Mouse (Mus musculus) CH12.LX (cell line): ENCODE measurements around the gene Gstp2. TPM values are rescaled to one million over a fixed set of nuclear protein-coding genes. Genes with fewer than 3 reads are reported as not detected.

Experiments used
- DNase-seq: peaks from one replicate; pipeline ENCODE4 v3.0.0-alpha.2; 2013; ENCODE audit errors: extremely low read depth
- H3K27ac ChIP-seq: 2 replicates; pipeline ENCODE4 v1.5.1; 2012; ENCODE audit warnings: low read depth, mild to moderate bottlenecking, control low read depth, moderate library complexity; ENCODE audit not compliant: insufficient read depth
- H3K27me3 ChIP-seq: replicated peaks from 2 replicates; pipeline ENCODE3; 2012; ENCODE audit warnings: inconsistent platforms
- H3K36me3 ChIP-seq, 2 experiments: replicated peaks in 1 of 2; 2 replicates each; pipeline versions ENCODE3 to v1.6.1; 2012; ENCODE audit warnings: inconsistent platforms in 1 of 2, low read length in 1 of 2, mild to moderate bottlenecking in 1 of 2, mixed read lengths in 1 of 2, moderate library complexity in 1 of 2; ENCODE audit not compliant: control insufficient read depth in 1 of 2, insufficient read depth in 1 of 2
- H3K4me1 ChIP-seq, 2 experiments: 2 replicates each; pipeline ENCODE4 v1.6.1; 2012; ENCODE audit warnings: inconsistent platforms in 1 of 2, moderate library complexity in 1 of 2; ENCODE audit not compliant: insufficient read depth in 2 of 2, control insufficient read depth in 1 of 2
- H3K4me2 ChIP-seq: 2 replicates; pipeline ENCODE4 v1.6.1; 2012; ENCODE audit warnings: low read depth, mild to moderate bottlenecking, control low read depth; ENCODE audit not compliant: poor library complexity, insufficient read depth, severe bottlenecking
- H3K4me3 ChIP-seq, 3 experiments: fragments of 150-350 bp in 1 of 3; sonication (generic) in 1 of 3; replicated peaks in 1 of 3; 2 replicates each; pipeline versions ENCODE3 to v1.5.1; 2011 to 2012; ENCODE audit warnings: low read depth in 2 of 3, low read length in 2 of 3, mild to moderate bottlenecking in 2 of 3, moderate library complexity in 2 of 3, control low read depth in 1 of 3, improper control_type of control experiment in 1 of 3, inconsistent platforms in 1 of 3, mixed read lengths in 1 of 3; ENCODE audit not compliant: poor library complexity in 1 of 3
- H3K79me2 ChIP-seq: replicated peaks from 2 replicates; pipeline ENCODE4 v1.6.1; 2012; ENCODE audit warnings: mild to moderate bottlenecking, moderate library complexity; ENCODE audit not compliant: control insufficient read depth, poor library complexity, insufficient read depth, severe bottlenecking; ENCODE audit errors: extremely low read depth
- H3K9ac ChIP-seq: 2 replicates; pipeline ENCODE4 v1.6.1; 2012; ENCODE audit warnings: low read depth, mild to moderate bottlenecking, control low read depth, moderate library complexity; ENCODE audit not compliant: insufficient read depth
- H3K9me3 ChIP-seq: replicated peaks from 2 replicates; pipeline ENCODE3; 2012; ENCODE audit warnings: low read length, inconsistent platforms, mixed read lengths
- BHLHE40 ChIP-seq: IDR thresholded peaks from 2 replicates; pipeline ENCODE4 v1.6.1; 2011; ENCODE audit warnings: mild to moderate bottlenecking, low read depth, low read length, improper control_type of control experiment
- CHD2 ChIP-seq: IDR thresholded peaks from 2 replicates; pipeline ENCODE4 v1.6.1; 2011; ENCODE audit warnings: low read length, improper control_type of control experiment
- CTCF ChIP-seq, 2 experiments: IDR thresholded peaks in 1 of 2; conservative IDR thresholded peaks in 1 of 2; 2 replicates each; pipeline ENCODE4 v1.5.1; 2011 to 2012; ENCODE audit warnings: low read depth in 2 of 2, low read length in 2 of 2, improper control_type of control experiment in 1 of 2, inconsistent platforms in 1 of 2, mild to moderate bottlenecking in 1 of 2, moderate library complexity in 1 of 2
- E2F4 ChIP-seq: IDR thresholded peaks from 2 replicates; pipeline ENCODE4 v1.6.1; 2011; ENCODE audit warnings: low read depth, low read length, improper control_type of control experiment; ENCODE audit not compliant: insufficient replicate concordance
- PAX5 ChIP-seq: IDR thresholded peaks from 2 replicates; pipeline ENCODE4 v1.6.1; 2012; ENCODE audit warnings: low read length, inconsistent platforms, mixed read lengths
- POLR2A ChIP-seq: IDR thresholded peaks from 2 replicates; pipeline ENCODE4 v1.6.1; 2011; ENCODE audit warnings: low read depth, mild to moderate bottlenecking, improper control_type of control experiment, low read length
- RAD21 ChIP-seq: IDR thresholded peaks from 2 replicates; pipeline ENCODE4 v1.6.1; 2011; ENCODE audit warnings: low read depth, mild to moderate bottlenecking, low read length, improper control_type of control experiment, moderate library complexity
- SMC3 ChIP-seq: IDR thresholded peaks from 2 replicates; pipeline ENCODE4 v1.6.1; 2011; ENCODE audit warnings: low read depth, low read length, improper control_type of control experiment
- USF1 ChIP-seq: IDR thresholded peaks from 2 replicates; pipeline ENCODE4 v1.6.1; 2014; ENCODE audit warnings: low read depth, mild to moderate bottlenecking, inconsistent platforms, low read length, improper control_type of control experiment
- ZKSCAN1 ChIP-seq: IDR thresholded peaks from 2 replicates; pipeline ENCODE4 v1.6.1; 2012; ENCODE audit warnings: low read depth, inconsistent platforms, low read length, improper control_type of control experiment, borderline replicate concordance
- dilution Hi-C: fragments of 300-500 bp; cut with MboI; formaldehyde crosslinking; loops from 2 replicates; pipeline ENCODE4 v1.14.3; 2020; ENCODE audit warnings: low sequenced_read_pairs; ENCODE audit not compliant: extremely low pct_unique_long_range_greater_than_20kb, extremely low pct_ligation_motif_present
- in situ Hi-C: fragments of 300-500 bp; cut with MboI; formaldehyde crosslinking; loops from 3 replicates; pipeline ENCODE4 v1.14.3; 2019; ENCODE audit warnings: low sequenced_read_pairs, low pct_ligation_motif_present, low pct_unique_long_range_greater_than_20kb, mixed read lengths
- polyA plus RNA-seq: library from polyadenylated mRNA; unstranded; fragments of >175 nt; gene quantifications from 2 replicates; pipeline ENCODE4 v1.2.1, GENCODE M21; 2012; ENCODE audit warnings: low read depth; ENCODE audit not compliant: insufficient read length
- total RNA-seq, 2 experiments: library from RNA; depleted of rRNA; stranded (reverse); fragments of 300-350 nt in 1 of 2; fragments of >200 nt in 1 of 2; gene quantifications; 2 replicates each; pipeline ENCODE4 v1.2.3; 2012 to 2014

Gene Gstp2
- total and polyA plus RNA-seq, 3 experiments, result 1.4 to 21.1 TPM; not detected in 1

DNA sequence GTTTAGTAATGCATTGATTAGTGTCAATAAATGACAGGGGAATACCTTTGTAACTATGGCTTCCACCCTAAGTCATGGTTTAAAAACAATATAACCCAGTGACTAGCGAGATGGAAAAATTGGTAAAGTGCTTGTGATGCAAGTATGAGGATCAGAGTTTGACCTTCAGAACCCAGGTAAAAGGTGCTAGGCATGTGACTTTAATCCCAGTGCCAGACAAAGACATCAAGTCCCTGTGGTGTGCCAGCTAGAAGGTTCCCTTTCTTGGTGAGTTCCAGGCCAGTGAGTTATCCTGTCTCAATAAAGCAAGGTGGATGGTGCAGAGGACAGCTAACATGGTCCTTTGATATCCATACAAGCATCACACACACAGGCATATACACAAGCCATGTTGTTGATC lies 29.7 kb upstream of the Gstp2 start:
- no peak for DNase-seq
- Histone ChIP-seq H3K9me3 (no peaks in the 10 kb centered on the region), H3K4me1 (peaks cover 0 to 7% of the 10 kb centered on the region in 2 experiments; a peak in 2 of 4 replicates), H3K79me2 (no peaks in the 10 kb centered on the region), H3K4me2 (no peak overlapping the region), H3K27me3 (peaks cover 24% of the 10 kb centered on the region), H3K27ac (no peak overlapping the region), H3K4me3 (no peak overlapping the region), H3K9ac (no peak overlapping the region), H3K36me3 (no peaks in the 10 kb centered on the region)
- in situ Hi-C loops (no loop called here), dilution Hi-C loops (no loop called here)
- TF ChIP-seq BHLHE40, result no peak
- TF ChIP-seq SMC3, result no peak
- TF ChIP-seq USF1, result no peak

DNA sequence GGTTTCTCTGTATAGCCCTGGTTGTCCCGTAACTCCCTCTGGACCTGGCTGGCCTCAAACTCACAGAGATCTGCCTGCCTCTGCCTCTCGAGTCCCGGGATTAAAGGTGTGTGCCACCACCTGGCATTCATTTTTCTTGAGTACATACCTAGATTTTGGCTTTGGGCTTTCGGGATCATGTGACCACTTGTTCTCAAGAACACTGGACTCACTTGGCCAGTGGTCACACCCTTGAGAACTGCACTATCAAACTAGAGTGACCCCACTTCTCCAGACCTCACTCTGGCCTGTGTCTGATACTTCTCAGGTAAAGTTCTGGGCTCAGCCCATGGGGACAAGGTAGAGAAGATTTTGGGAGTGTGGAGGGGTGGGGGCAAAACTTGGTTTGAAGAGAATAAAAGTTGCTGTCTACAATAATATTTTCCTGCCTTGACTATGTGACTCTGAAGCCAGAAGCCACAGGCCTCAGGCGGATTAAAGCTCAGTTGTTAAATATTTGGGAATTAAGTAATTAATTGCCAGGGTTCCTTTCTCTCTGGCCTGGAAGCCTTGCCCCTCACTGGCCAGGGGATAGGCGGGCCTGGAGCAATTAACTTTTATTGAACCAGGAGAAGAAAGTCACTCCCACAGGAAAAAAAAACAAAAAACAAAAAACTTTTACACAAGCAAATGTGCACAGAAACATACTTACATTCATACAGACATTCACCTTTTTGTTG lies 27.0 kb upstream of the Gstp2 start:
- no peaks in the 10 kb centered on the region for H3K79me2 ChIP-seq
- H3K9me3 ChIP-seq, result no peaks in the 10 kb centered on the region
- H3K27me3 ChIP-seq, result peaks cover 15% of the 10 kb centered on the region
- no peak overlapping the region for H3K9ac ChIP-seq
- H3K27ac ChIP-seq, result no peak overlapping the region
- H3K4me3 ChIP-seq, result no peak overlapping the region
- H3K4me1 ChIP-seq, result peaks cover 0 to 4% of the 10 kb centered on the region in 2 experiments; a peak in 1 of 4 replicates
- in situ Hi-C loops, result no loop called here
- dilution Hi-C loops, result no loop called here
- no peak overlapping the region for H3K4me2 ChIP-seq
- TF ChIP-seq CTCF (conservative IDR thresholded peaks at IDR 0.05 in 1 of 2, IDR thresholded peaks at IDR 0.05 in 1 of 2; ENCODE audit: low read depth in 2 of 2, low read length in 2 of 2) (no peak), PAX5 (no peak), POLR2A (no peak), CHD2 (no peak), E2F4 (no peak)
- no peaks in the 10 kb centered on the region for H3K36me3 ChIP-seq
- no peak for DNase-seq

DNA sequence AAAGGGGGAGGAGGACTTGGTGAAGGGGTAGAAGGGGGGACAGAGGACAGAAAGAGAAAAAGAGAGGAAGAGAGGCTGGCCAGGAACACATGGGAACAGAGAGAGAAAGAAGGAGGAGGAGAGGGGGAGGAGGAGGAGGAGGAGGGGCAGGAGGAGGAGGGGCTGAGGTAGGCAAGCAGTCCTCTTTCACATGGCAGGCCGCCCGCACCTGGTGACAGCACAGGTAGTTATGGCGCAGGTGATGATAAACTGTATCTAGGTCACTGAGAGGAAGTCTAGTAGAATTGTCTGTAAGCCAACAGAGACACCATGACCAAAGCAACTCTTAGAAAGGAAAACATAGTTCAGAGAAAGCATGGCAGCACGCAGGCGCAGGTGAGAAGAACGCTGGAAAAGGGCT lies 25.6 kb upstream of the Gstp2 start:
- Histone ChIP-seq H3K4me3 (no peak overlapping the region), H3K9me3 (no peaks in the 10 kb centered on the region), H3K27me3 (peaks cover 15% of the 10 kb centered on the region), H3K9ac (no peak overlapping the region), H3K36me3 (no peaks in the 10 kb centered on the region), H3K4me1 (peaks cover 0 to 4% of the 10 kb centered on the region in 2 experiments; a peak in 1 of 4 replicates), H3K27ac (no peak overlapping the region), H3K79me2 (no peaks in the 10 kb centered on the region), H3K4me2 (no peak overlapping the region)
- in situ Hi-C loops, result no loop called here
- dilution Hi-C loops, result no loop called here
- TF ChIP-seq RAD21, result no peak
- TF ChIP-seq ZKSCAN1, result no peak
- DNase-seq, result no peak
